Mouse (Mus musculus) lung, embryonic 16.5 days (tissue): ENCODE results near the gene Zfp362. TPM values are rescaled to one million over a fixed set of nuclear protein-coding genes. Genes with fewer than 3 reads are reported as not detected.

Experiments
- polyA plus RNA-seq: library from polyadenylated mRNA; unstranded; fragments of >200 nt; fragmentation: Nextera tagmentation; extraction: Ambion mirVana; gene quantifications from 2 replicates; pipeline ENCODE4 v1.2.1, GENCODE M21; 2015

Gene Zfp362
- polyA plus RNA-seq, 1 experiment from 2014 or later, result 33.6 TPM

Other genes with a start within 250 kb of the Zfp362 start
- gene Zscan20, start 195.9 kb downstream of the Zfp362 start, polyA plus RNA-seq, result 4.2 and 4.5 TPM in 2 replicates
- gene Tlr12, start 187.4 kb downstream of the Zfp362 start, polyA plus RNA-seq, result 1.6 and 1.8 TPM in 2 replicates
- 18.9 and 19.8 TPM in 2 replicates for gene Phc2, start 151.3 kb downstream of the Zfp362 start, polyA plus RNA-seq
- gene A3galt2, start 50.7 kb downstream of the Zfp362 start, polyA plus RNA-seq, result 0.16 and 0.30 TPM in 2 replicates
- 3.7 and 3.9 TPM in 2 replicates for gene Trim62, start 77.5 kb upstream of the Zfp362 start, polyA plus RNA-seq
- 18.7 and 23.2 TPM in 2 replicates for gene Azin2, start 156.4 kb upstream of the Zfp362 start, polyA plus RNA-seq
- 173 and 175 TPM in 2 replicates for gene Ak2, start 185.9 kb upstream of the Zfp362 start, polyA plus RNA-seq